Mouse (Mus musculus): Measurements from ENCODE around the gene Bhlha15. TPM values are rescaled to one million over a fixed set of nuclear protein-coding genes. Genes with fewer than 3 reads are reported as not detected.

The Bhlha15 gene
- total RNA-seq (2014; fragmentation: Nextera tagmentation) (not detected in 2 replicates), total RNA-seq (2017) (0.05 TPM in 1 of 2 replicates, not detected in the other)

- ATAC-seq (replicated peaks; ENCODE audit: low FRiP score, low TSS enrichment, poor library complexity, severe bottlenecking) = peak; percentile 80
Observed at GRCm38 (mm10) chr5:144189950-144190583, at the start of gene Bhlha15. Bhlha15 (plus strand) TSS chr5:144190286.

- ATAC-seq (replicated peaks; ENCODE audit: low FRiP score, low TSS enrichment, poor library complexity, severe bottlenecking) = no peak
Observed at GRCm38 (mm10) chr5:144143531-144143930, 46.6 kb upstream of the Bhlha15 start.

- ATAC-seq (replicated peaks; ENCODE audit: low FRiP score, low TSS enrichment, poor library complexity, severe bottlenecking) = no peak
Observed at GRCm38 (mm10) chr5:144146898-144147297, 43.2 kb upstream of the Bhlha15 start.

DNA sequence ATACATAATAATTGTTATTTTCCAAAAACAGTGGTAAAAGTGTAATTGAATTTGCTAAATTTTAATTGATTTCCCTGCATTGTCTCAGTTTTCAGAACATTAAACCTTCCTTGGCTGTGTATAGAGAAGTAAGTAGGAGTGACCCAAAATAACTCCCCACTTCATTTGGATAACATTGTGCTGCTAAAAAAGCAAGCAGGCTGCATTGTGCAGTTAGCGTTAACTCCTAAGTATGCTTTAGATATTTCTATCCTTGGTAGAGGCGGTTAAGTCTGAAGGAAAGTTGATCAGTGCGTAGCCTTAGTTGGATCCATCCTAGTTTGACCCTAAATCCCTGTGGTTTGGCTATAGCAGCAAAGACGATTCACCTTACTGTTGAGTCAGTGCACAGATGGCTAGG is 40.6 kb upstream of the Bhlha15 start:
- ATAC-seq (replicated peaks; ENCODE audit: low FRiP score, low TSS enrichment, poor library complexity, severe bottlenecking) = no peak

- ATAC-seq (replicated peaks; ENCODE audit: low FRiP score, low TSS enrichment, poor library complexity, severe bottlenecking) = no peak
Observed at GRCm38 (mm10) chr5:144151270-144151669, 38.8 kb upstream of the Bhlha15 start.

DNA sequence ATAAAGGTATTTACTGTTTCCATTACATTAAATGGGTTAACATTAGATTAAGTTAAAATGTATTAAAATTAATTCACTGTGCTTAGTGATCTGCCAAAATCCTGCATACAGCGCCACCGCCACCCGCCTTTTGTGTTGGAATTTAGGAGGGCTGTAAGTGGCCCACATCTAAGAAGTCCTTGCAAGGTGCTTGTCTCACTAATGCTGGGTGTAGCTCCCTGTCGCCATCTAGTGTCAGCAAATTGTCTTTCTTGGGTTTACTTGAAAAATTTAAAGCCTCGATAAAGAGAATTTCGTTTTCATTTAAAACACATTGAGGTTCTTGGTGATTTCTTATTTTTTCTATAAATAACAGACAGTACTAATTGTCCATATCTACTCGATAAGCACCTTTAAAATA is 35.6 kb upstream of the Bhlha15 start:
- peak; percentile 63; the same call in 1 of the 2 replicates for ATAC-seq (replicated peaks; ENCODE audit: low FRiP score, low TSS enrichment, poor library complexity, severe bottlenecking)

GRCm38 (mm10) chr5:144158604-144159003 is 31.5 kb upstream of the Bhlha15 start:
- no peak for ATAC-seq (replicated peaks; ENCODE audit: low FRiP score, low TSS enrichment, poor library complexity, severe bottlenecking)

DNA sequence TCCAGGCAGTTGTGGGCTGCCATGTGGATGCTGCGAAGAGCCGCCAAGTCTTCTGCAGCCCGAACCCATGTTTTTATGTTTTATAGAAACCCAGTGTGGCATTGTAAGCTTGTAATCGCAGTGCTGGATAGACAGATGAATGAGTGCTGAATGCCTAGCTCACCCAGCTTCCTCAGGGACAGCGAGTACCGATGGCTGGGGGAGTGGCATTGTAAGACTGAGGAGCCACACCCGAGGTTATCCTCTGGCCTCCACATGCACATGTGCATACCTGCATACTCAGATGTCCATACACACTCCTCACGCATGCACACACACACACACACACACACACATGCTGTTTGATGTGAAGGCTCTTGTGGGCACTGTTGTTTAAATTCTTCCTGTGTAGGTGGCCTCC is 30.9 kb upstream of the Bhlha15 start:
- ATAC-seq (replicated peaks; ENCODE audit: low FRiP score, low TSS enrichment, poor library complexity, severe bottlenecking) = no peak

- ATAC-seq (replicated peaks; ENCODE audit: low FRiP score, low TSS enrichment, poor library complexity, severe bottlenecking) = peak; percentile 62
Observed at GRCm38 (mm10) chr5:144162080-144162812, 27.8 kb upstream of the Bhlha15 start.

- ATAC-seq (replicated peaks; ENCODE audit: low FRiP score, low TSS enrichment, poor library complexity, severe bottlenecking) = no peak
Observed at GRCm38 (mm10) chr5:144162813-144163517, 27.1 kb upstream of the Bhlha15 start.

DNA sequence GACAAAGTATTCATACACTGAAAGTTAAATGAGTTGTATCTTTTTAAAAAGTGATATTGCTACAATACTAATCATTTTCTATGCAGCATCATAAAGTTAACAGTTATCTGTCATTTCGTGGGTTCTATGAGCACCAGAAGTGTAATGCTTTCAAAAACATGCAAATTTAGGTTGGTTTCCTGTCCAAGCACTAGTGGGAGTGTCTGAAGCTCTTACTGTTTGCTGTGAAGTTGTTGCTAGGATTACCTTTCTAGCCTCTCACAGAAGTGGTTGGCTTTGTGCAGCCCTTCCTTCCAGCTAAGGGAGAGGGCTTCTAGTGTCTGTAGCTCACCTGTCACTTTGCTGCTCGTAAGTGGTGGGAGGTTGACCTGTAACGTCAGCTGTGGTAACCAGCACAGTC is 24.3 kb upstream of the Bhlha15 start:
- ATAC-seq (replicated peaks; ENCODE audit: low FRiP score, low TSS enrichment, poor library complexity, severe bottlenecking) = no peak

- no peak for ATAC-seq (replicated peaks; ENCODE audit: low FRiP score, low TSS enrichment, poor library complexity, severe bottlenecking)
Observed at GRCm38 (mm10) chr5:144169275-144169975, 20.7 kb upstream of the Bhlha15 start.

DNA sequence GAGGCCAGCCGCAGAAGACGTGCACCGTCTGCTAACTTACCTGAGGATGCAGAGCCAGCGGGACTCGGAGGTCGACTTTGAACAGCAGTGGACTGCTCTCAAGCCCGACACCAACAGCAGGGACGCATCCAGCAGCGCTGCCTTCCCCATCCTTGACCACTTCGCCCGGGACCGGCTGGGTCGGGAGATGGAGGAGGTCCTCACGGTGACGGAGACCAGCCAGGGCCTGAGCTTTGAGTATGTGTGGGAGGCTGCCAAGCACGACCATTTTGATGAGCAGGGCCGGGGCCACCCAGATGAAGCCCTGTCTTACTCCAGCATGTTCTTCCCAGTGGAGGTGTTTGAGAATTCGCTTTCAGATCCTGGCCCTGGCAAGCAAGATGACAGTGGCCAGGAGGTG is 16.4 kb upstream of the Bhlha15 start:
- no peak for ATAC-seq (replicated peaks; ENCODE audit: low FRiP score, low TSS enrichment, poor library complexity, severe bottlenecking)

DNA sequence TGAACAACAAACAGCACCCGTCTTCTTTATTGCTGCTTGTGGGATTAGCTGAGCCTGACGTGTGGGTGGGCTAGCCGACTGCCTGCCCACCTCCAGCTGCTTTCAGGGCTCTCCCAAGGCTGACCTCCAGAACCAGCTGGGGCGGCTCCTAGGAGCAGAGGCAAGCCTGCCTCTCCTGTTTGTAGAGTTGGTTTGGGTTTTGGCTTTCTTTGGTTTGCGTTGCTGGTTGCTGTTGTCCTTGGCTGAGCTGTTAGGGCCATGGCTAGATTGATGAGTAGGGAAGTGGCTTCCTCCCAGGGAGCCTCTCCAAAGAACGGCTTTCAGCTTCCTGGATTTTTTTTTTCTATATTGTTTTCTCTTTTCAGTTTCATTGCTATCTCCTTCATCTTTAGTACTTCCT is 11.9 kb upstream of the Bhlha15 start:
- ATAC-seq (replicated peaks; ENCODE audit: low FRiP score, low TSS enrichment, poor library complexity, severe bottlenecking) = no peak

DNA sequence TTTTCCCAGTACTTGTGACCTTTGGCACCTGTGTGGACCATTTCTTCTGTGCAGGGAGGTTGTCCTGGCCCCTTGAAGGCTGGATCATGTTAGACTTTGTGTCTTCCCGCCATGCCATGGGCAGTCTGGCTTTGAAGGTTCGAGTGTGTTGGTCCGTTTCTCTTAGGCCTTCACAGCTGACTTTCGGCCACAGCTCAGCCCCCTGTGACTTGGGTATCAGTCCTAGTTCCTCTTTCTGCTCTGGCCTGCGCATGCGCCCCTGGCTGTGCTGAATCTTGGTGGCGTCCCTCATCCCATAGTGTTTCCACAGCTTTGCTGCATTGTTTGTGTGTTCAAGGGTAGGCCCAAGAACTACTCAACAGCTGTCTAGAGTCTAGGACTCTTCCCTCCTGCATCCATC is 8.8 kb upstream of the Bhlha15 start:
- no peak for ATAC-seq (replicated peaks; ENCODE audit: low FRiP score, low TSS enrichment, poor library complexity, severe bottlenecking)

DNA sequence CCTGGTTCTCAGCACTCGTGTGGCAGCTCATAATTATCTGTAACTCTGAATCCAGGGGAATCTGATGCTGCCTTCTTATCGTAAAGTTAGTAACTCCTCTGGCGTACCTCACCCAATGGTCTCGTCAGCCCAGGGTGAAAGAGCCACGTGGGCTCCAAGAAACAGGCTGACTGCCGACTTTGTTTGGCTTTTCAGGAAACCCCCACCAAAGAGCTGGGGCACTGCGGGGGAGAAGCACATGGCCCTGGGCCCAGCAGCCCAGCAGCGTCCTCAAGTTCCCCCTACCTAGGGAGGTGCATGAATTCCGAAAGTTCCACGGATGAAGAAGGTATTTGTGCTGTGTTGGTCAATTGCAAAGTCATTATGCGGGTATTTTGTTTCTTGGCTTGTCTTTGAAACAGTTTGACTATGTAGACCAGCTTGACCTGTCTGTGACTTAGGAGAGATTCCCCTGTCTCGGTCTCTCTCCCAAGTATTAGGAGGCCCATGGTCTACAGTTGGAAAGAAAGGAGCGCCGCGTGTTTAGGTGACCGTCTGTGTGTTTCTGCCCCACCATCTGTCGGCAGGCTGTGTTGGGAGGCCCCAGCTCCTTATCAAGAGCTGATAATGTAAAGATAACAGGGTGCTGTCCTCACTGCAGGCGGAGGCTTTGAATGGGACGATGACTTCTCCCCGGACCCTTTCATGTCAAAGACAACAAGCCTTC is 7.4 kb upstream of the Bhlha15 start:
- ATAC-seq (replicated peaks; ENCODE audit: low FRiP score, low TSS enrichment, poor library complexity, severe bottlenecking) = peak; percentile 16; the same call in 1 of the 2 replicates

- no peak for ATAC-seq (replicated peaks; ENCODE audit: low FRiP score, low TSS enrichment, poor library complexity, severe bottlenecking)
Observed at GRCm38 (mm10) chr5:144183248-144183559, 6.9 kb upstream of the Bhlha15 start.

DNA sequence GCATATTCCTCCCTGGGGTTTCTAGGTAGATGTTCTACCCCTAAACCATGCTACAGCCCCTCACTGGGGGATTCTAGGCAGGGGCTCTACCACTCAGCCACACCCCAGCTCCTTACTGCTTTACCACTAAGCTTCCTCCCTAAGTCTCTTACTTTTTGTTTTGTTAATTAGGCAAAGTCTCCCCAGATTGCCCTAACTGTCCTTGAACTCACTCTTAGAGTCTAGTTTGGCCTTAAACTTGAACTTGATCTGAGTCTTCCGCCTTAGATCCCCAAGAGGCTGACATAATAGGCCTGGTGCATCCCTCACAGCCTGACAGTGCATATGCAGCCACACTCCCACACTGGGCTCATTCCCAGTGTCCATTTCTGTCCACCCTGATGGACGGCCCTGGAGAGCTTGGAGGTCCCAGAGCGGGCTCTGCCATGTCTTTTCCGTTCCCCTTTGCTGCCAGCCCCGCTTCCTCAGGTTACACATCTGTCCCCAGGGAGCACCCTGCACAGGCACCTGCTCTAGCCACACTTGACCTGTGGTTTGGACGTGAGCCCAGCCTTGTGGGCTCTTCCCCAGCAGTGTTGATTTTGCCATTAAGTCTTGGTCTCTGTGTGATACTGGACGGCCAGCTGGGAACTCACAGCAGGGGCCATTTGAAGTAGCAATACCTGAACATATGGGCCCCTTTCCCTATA is 6.3 kb upstream of the Bhlha15 start:
- ATAC-seq (replicated peaks; ENCODE audit: low FRiP score, low TSS enrichment, poor library complexity, severe bottlenecking) = peak; percentile 45
